Mouse (Mus musculus): Measurements from ENCODE around the gene AW822073. TPM values are rescaled to one million over a fixed set of nuclear protein-coding genes. Genes with fewer than 3 reads are reported as not detected.

AW822073 gene
- polyA plus RNA-seq (2015; fragmentation: Nextera tagmentation; extraction: Ambion mirVana) = not detected in 2 replicates

GRCm38 (mm10) chr10:58224827-58225785 is at the start of gene AW822073:
TSS of gene AW822073 (minus strand) at chr10:58224930.

GRCm38 (mm10) chr10:58255213-58255892 is 30.6 kb upstream of the AW822073 start, which contains the start of gene Gcc2:
TSS of gene Gcc2 (plus strand) at chr10:58255497.

DNA sequence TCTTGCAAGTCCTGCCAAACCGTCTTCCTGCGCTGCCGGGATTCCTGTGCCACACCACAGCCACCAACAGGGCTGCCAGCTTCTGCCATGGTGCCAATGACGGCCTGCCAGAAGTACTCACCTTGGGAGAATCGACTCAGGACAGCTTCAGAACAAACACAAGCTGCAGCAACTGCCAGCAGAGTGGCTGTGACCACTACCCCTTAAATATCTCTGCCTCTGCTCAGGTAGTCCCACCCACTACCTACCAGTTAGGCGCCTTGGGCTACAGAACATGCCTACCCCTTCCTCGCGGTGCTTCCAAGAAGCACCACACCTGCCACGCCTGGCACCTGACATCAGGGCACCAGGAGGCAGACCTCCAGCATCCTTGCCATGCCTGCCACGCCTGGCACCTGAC is 11.9 kb upstream of the AW822073 start, which contains the start of gene Gm4981:
TSS of gene Gm4981 (minus strand) at position 89 of the 400 bp plus-strand sequence.

GRCm38 (mm10) chr10:58232641-58232969 is 7.9 kb upstream of the AW822073 start, which contains the start of gene Duxf3:
TSS of gene Duxf3 (minus strand) at chr10:58232675.

Other genes starting within 250 kb of the AW822073 start
- not detected in 2 replicates for gene Duxf3, start 7.7 kb upstream of the AW822073 start, polyA plus RNA-seq (2015; fragmentation: Nextera tagmentation; extraction: Ambion mirVana)
- not detected in 2 replicates for gene Gm4981, start 11.8 kb upstream of the AW822073 start, polyA plus RNA-seq (2015; fragmentation: Nextera tagmentation; extraction: Ambion mirVana)
- gene Gcc2, start 30.6 kb upstream of the AW822073 start, polyA plus RNA-seq (2015; fragmentation: Nextera tagmentation; extraction: Ambion mirVana) = 26.0 and 34.0 TPM in 2 replicates
- gene Lims1, start 98.5 kb upstream of the AW822073 start, polyA plus RNA-seq (2015; fragmentation: Nextera tagmentation; extraction: Ambion mirVana) = 192 and 226 TPM in 2 replicates
- 10.9 and 13.3 TPM in 2 replicates for gene Ranbp2, start 222.0 kb upstream of the AW822073 start, polyA plus RNA-seq (2015; fragmentation: Nextera tagmentation; extraction: Ambion mirVana)